Comparison of ENCODE assay signal across 15 mouse cellular contexts in the genomic region with DNA sequence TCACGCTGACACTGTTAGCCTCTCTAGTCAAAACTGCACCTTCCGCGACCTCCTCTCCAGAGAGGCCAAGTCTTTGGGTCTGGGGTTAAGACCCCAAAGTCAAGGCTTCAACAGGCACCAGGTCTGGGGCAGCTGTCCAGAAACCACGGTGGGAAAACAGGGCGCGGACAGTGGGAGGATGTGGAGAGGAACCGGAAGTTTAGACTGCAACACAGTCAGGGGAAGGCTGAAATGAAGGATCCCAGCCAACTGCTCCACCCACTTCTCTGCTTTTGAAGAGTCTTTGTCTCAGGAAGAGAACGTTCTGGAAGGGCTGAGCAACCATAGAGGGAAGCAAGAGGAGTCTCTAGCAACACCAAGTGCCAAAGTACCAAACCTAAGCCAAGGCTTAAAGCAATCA. TPM values are rescaled to one million over a fixed set of nuclear protein-coding genes. Genes with fewer than 3 reads are reported as not detected.
DNase-seq lines count a peak whose midpoint lies in the region; ATAC-seq and TF ChIP-seq lines count a peak whose summit lies in the region.
"Had no signal": no experiment of that assay in that cellular context is flagged by ENCODE, and none has a peak within 500 bp of the region (broad histone marks: within the 10 kb centered on the region; RNA-seq: fewer than 3 reads in every experiment).

No protein-coding gene starts in this region.

- H3K4me1 ChIP-seq in embryonic facial prominence, embryonic 14.5 days (ENCODE audit: control insufficient read depth, insufficient read depth, low read length) = peaks cover 11% of the 10 kb centered on the region; the same call in 1 of the 2 replicates
- H3K4me1 ChIP-seq in lung, embryonic 14.5 days (ENCODE audit: insufficient read depth) = no peaks in the 10 kb centered on the region
- H3K4me1 ChIP-seq in stomach, postnatal 0 days (replicated peaks; ENCODE audit: control insufficient read depth, insufficient read depth) = no peaks in the 10 kb centered on the region
- H3K4me1 ChIP-seq in midbrain, embryonic 16.5 days (ENCODE audit: control insufficient read depth, insufficient read depth, low read length) = no peaks in the 10 kb centered on the region
- H3K4me1 ChIP-seq: liver, embryonic 13.5 days had no signal

- no peaks in the 10 kb centered on the region for H3K27me3 ChIP-seq in embryonic facial prominence, embryonic 14.5 days (replicated peaks; ENCODE audit: control insufficient read depth, insufficient read depth, low read length)
- no peaks in the 10 kb centered on the region for H3K27me3 ChIP-seq in lung, embryonic 14.5 days (ENCODE audit: insufficient read depth, low read length)
- H3K27me3 ChIP-seq in stomach, postnatal 0 days (ENCODE audit: control insufficient read depth, insufficient read depth, low read length) = no peaks in the 10 kb centered on the region
- H3K27me3 ChIP-seq in midbrain, embryonic 16.5 days (ENCODE audit: control insufficient read depth, insufficient read depth, low read depth, low read length) = no peaks in the 10 kb centered on the region; the same call in 1 of the 2 replicates
- H3K27me3 ChIP-seq: liver, embryonic 13.5 days; midbrain, embryonic 15.5 days had no signal

- no peak for ATAC-seq in embryonic facial prominence, embryonic 14.5 days (ENCODE audit: low read depth)
- ATAC-seq in lung, embryonic 14.5 days (ENCODE audit: insufficient read depth) = no peak; the same call in 1 of the 2 replicates
- ATAC-seq in stomach, postnatal 0 days (ENCODE audit: low FRiP score, low TSS enrichment) = peak; percentile 26; the same call in 1 of the 2 replicates
- no peak for ATAC-seq in midbrain, embryonic 16.5 days
- ATAC-seq: forebrain, embryonic 16.5 days; hindbrain, embryonic 16.5 days; intestine, postnatal 0 days; midbrain, embryonic 15.5 days had no signal

- H3K4me2 ChIP-seq in embryonic facial prominence, embryonic 14.5 days (ENCODE audit: low read depth, low read length) = peak overlapping the region; percentile 35
- no peak overlapping the region for H3K4me2 ChIP-seq in lung, embryonic 14.5 days
- no peak overlapping the region for H3K4me2 ChIP-seq in stomach, postnatal 0 days (replicated peaks; ENCODE audit: low read depth)
- H3K4me2 ChIP-seq in midbrain, embryonic 16.5 days (ENCODE audit: low read length) = no peak overlapping the region
- H3K4me2 ChIP-seq: liver, embryonic 13.5 days had no signal

- H3K4me3 ChIP-seq in embryonic facial prominence, embryonic 14.5 days (ENCODE audit: low read depth, low read length) = no peak overlapping the region
- H3K4me3 ChIP-seq in lung, embryonic 14.5 days (ENCODE audit: low read depth, low read length) = no peak overlapping the region
- H3K4me3 ChIP-seq in stomach, postnatal 0 days (ENCODE audit: low read depth, low read length) = no peak overlapping the region
- H3K4me3 ChIP-seq in midbrain, embryonic 16.5 days (ENCODE audit: low read depth, low read length) = no peak overlapping the region
- H3K4me3 ChIP-seq: heart, adult 2 months; liver, embryonic 13.5 days; megakaryocyte, embryonic 14.5 days; midbrain, embryonic 15.5 days had no signal

- no peak for TF ChIP-seq CTCF in lung, embryonic 14.5 days (IDR thresholded peaks at IDR 0.05; ENCODE audit: low read depth)
- no peak for TF ChIP-seq CTCF in stomach, postnatal 0 days (IDR thresholded peaks at IDR 0.05; ENCODE audit: low read depth)

- TF ChIP-seq EP300 in stomach, postnatal 0 days (optimal IDR thresholded peaks at IDR 0.05) = no peak

- no peaks in the 10 kb centered on the region for H3K36me3 ChIP-seq in embryonic facial prominence, embryonic 14.5 days (ENCODE audit: control insufficient read depth, insufficient read depth, low read length)
- H3K36me3 ChIP-seq in lung, embryonic 14.5 days (ENCODE audit: insufficient read depth) = no peaks in the 10 kb centered on the region
- no peaks in the 10 kb centered on the region for H3K36me3 ChIP-seq in stomach, postnatal 0 days (ENCODE audit: control insufficient read depth, insufficient read depth, low read length)
- H3K36me3 ChIP-seq in midbrain, embryonic 16.5 days (ENCODE audit: control insufficient read depth, insufficient read depth, low read length) = no peaks in the 10 kb centered on the region
- H3K36me3 ChIP-seq: liver, embryonic 13.5 days; midbrain, embryonic 15.5 days had no signal

- no peaks in the 10 kb centered on the region for H3K9me3 ChIP-seq in embryonic facial prominence, embryonic 14.5 days (ENCODE audit: control insufficient read depth, low read length)
- no peaks in the 10 kb centered on the region for H3K9me3 ChIP-seq in lung, embryonic 14.5 days (ENCODE audit: low read depth, low read length)
- no peaks in the 10 kb centered on the region for H3K9me3 ChIP-seq in stomach, postnatal 0 days (ENCODE audit: control insufficient read depth, low read length)
- H3K9me3 ChIP-seq in midbrain, embryonic 16.5 days (replicated peaks; ENCODE audit: control insufficient read depth, low read length, poor library complexity, severe bottlenecking) = no peaks in the 10 kb centered on the region
- H3K9me3 ChIP-seq: liver, embryonic 13.5 days; midbrain, embryonic 15.5 days had no signal

- 58% methylated on average over 8 of the region's 8 CpGs for WGBS in embryonic facial prominence, embryonic 14.5 days
- WGBS in lung, embryonic 14.5 days = 56% methylated on average over 8 of the region's 8 CpGs
- 65% methylated on average over 8 of the region's 8 CpGs for WGBS in stomach, postnatal 0 days
- WGBS in midbrain, embryonic 16.5 days = 75% methylated on average over 8 of the region's 8 CpGs

- no peak overlapping the region for H3K27ac ChIP-seq in embryonic facial prominence, embryonic 14.5 days (replicated peaks; ENCODE audit: low read depth, low read length)
- H3K27ac ChIP-seq in lung, embryonic 14.5 days (ENCODE audit: low read depth) = no peak overlapping the region
- no peak overlapping the region for H3K27ac ChIP-seq in stomach, postnatal 0 days (replicated peaks)
- no peak overlapping the region for H3K27ac ChIP-seq in midbrain, embryonic 16.5 days (ENCODE audit: low read length)
- H3K27ac ChIP-seq: heart, adult 2 months; liver, embryonic 13.5 days; midbrain, embryonic 15.5 days had no signal

- peak; percentile 24 for DNase-seq in kidney, postnatal 10 days
- DNase-seq in kidney, postnatal 25 days = no peak
- no peak for DNase-seq in embryonic facial prominence, embryonic 14.5 days (ENCODE audit: low spot score)
- peak; percentile 39 for DNase-seq in lung, embryonic 14.5 days
- no peak for DNase-seq in stomach, postnatal 0 days (ENCODE audit: low spot score)
- DNase-seq in ovary, adult 18-20 months (ENCODE audit: low spot score) = no peak
- DNase-seq: cerebellum, postnatal 14 days; liver, embryonic 13.5 days had no signal

- H3K9ac ChIP-seq in embryonic facial prominence, embryonic 14.5 days (ENCODE audit: low read depth, low read length) = no peak overlapping the region
- no peak overlapping the region for H3K9ac ChIP-seq in lung, embryonic 14.5 days
- no peak overlapping the region for H3K9ac ChIP-seq in stomach, postnatal 0 days (ENCODE audit: low read length)
- H3K9ac ChIP-seq in midbrain, embryonic 16.5 days (ENCODE audit: low read depth, low read length) = no peak overlapping the region
- H3K9ac ChIP-seq: liver, embryonic 13.5 days; midbrain, embryonic 15.5 days had no signal

RNA-seq across cellular contexts. Expression of a gene that starts 46.2 kb away (rescaled TPM):
- 10.8 and 12.2 TPM in 2 replicates for polyA plus RNA-seq in embryonic facial prominence, embryonic 14.5 days (2014; fragmentation: Nextera tagmentation; extraction: Ambion mirVana)
- polyA plus RNA-seq in lung, embryonic 14.5 days (2014; fragmentation: Nextera tagmentation; extraction: Ambion mirVana) = 10.3 and 12.0 TPM in 2 replicates
- 20.9 and 24.7 TPM in 2 replicates for polyA plus RNA-seq in stomach, postnatal 0 days (2015; fragmentation: Nextera tagmentation; extraction: Ambion mirVana)
- polyA plus RNA-seq in midbrain, embryonic 16.5 days (2015; fragmentation: Nextera tagmentation; extraction: Ambion mirVana) = 19.5 and 22.4 TPM in 2 replicates

RNA-seq across cellular contexts. Expression of a gene that starts 48.0 kb away (rescaled TPM):
- 70.2 and 80.3 TPM in 2 replicates for polyA plus RNA-seq in embryonic facial prominence, embryonic 14.5 days (2014; fragmentation: Nextera tagmentation; extraction: Ambion mirVana)
- polyA plus RNA-seq in lung, embryonic 14.5 days (2014; fragmentation: Nextera tagmentation; extraction: Ambion mirVana) = 87.0 and 94.3 TPM in 2 replicates
- polyA plus RNA-seq in stomach, postnatal 0 days (2015; fragmentation: Nextera tagmentation; extraction: Ambion mirVana) = 411 and 426 TPM in 2 replicates
- 146 and 150 TPM in 2 replicates for polyA plus RNA-seq in midbrain, embryonic 16.5 days (2015; fragmentation: Nextera tagmentation; extraction: Ambion mirVana)

Comparison
In these comparisons a context has a peak if more than half of its experiments do, and no peak if none do; other contexts are left out.
1. DNase-seq: peak in kidney, postnatal 10 days (single experiment) and lung, embryonic 14.5 days (single experiment); none in kidney, postnatal 25 days (0 of 2), embryonic facial prominence, embryonic 14.5 days (single experiment), stomach, postnatal 0 days (single experiment) and ovary, adult 18-20 months (single experiment).